7 mouse cellular contexts compared by ENCODE assay signal in genomic region chr9:49797508-49797820, GRCm38 (mm10). TPM values are rescaled to one million over a fixed set of nuclear protein-coding genes. Genes with fewer than 3 reads are reported as not detected.
DNase-seq lines count a peak whose midpoint lies in the region; ATAC-seq and TF ChIP-seq lines count a peak whose summit lies in the region.

No protein-coding gene starts in this region.

- 0% methylated on average over 15 of the region's 15 CpGs for WGBS in embryonic facial prominence, embryonic 15.5 days
- WGBS in intestine, embryonic 14.5 days: 1% methylated on average over 15 of the region's 15 CpGs
- WGBS in neural tube, embryonic 12.5 days: 0% methylated on average over 14 of the region's 15 CpGs

- no peaks in the 10 kb centered on the region for H3K27me3 ChIP-seq in embryonic facial prominence, embryonic 15.5 days
- 0 out of 2 replicates have a peak, but pooled peaks cover 5% of the 10 kb centered on the region for H3K27me3 ChIP-seq in intestine, embryonic 14.5 days (replicated peaks; ENCODE audit: control insufficient read depth, insufficient read depth, low read length)
- no peaks in the 10 kb centered on the region for H3K27me3 ChIP-seq in neural tube, embryonic 12.5 days (replicated peaks)

- peak overlapping the region; percentile 92 for H3K4me2 ChIP-seq in embryonic facial prominence, embryonic 15.5 days (replicated peaks)
- H3K4me2 ChIP-seq in intestine, embryonic 14.5 days (ENCODE audit: low read length): peak overlapping the region; percentile 58
- peak overlapping the region; percentile 81 for H3K4me2 ChIP-seq in neural tube, embryonic 12.5 days (replicated peaks)

- peak overlapping the region; percentile 63 for H3K9ac ChIP-seq in embryonic facial prominence, embryonic 15.5 days
- H3K9ac ChIP-seq in intestine, embryonic 14.5 days (ENCODE audit: low read length): peak overlapping the region; percentile 80
- peak overlapping the region; percentile 97 for H3K9ac ChIP-seq in neural tube, embryonic 12.5 days

- H3K27ac ChIP-seq in layer of hippocampus, adult 2 months: peak overlapping the region; percentile 97
- H3K27ac ChIP-seq in embryonic facial prominence, embryonic 15.5 days (replicated peaks): peak overlapping the region; percentile 89
- H3K27ac ChIP-seq in intestine, embryonic 14.5 days (ENCODE audit: low read depth): peak overlapping the region; percentile 47
- peak overlapping the region; percentile 85 for H3K27ac ChIP-seq in neural tube, embryonic 12.5 days

- ATAC-seq in embryonic facial prominence, embryonic 15.5 days (ENCODE audit: insufficient number of reproducible peaks, low FRiP score, low TSS enrichment, low read depth): no peak; the same call in 1 of the 2 replicates
- no peak for ATAC-seq in intestine, embryonic 14.5 days (replicated peaks; ENCODE audit: low FRiP score, low TSS enrichment, low read depth)
- ATAC-seq in neural tube, embryonic 12.5 days (ENCODE audit: low FRiP score, low read depth): no peak; the same call in 1 of the 2 replicates
- no peak for ATAC-seq in inflammation-experienced regulatory T-cells, adult 6 months

- H3K36me3 ChIP-seq in embryonic facial prominence, embryonic 15.5 days: no peaks in the 10 kb centered on the region
- H3K36me3 ChIP-seq in intestine, embryonic 14.5 days (ENCODE audit: control insufficient read depth, insufficient read depth, low read length): no peaks in the 10 kb centered on the region
- H3K36me3 ChIP-seq in neural tube, embryonic 12.5 days: no peaks in the 10 kb centered on the region

- peak overlapping the region; percentile 97 for H3K4me3 ChIP-seq in layer of hippocampus, adult 2 months
- H3K4me3 ChIP-seq in embryonic facial prominence, embryonic 15.5 days (replicated peaks): peak overlapping the region; percentile 77
- peak overlapping the region; percentile 57 for H3K4me3 ChIP-seq in intestine, embryonic 14.5 days (ENCODE audit: low read depth, low read length)
- peak overlapping the region; percentile 94 for H3K4me3 ChIP-seq in neural tube, embryonic 12.5 days

- H3K9me3 ChIP-seq in embryonic facial prominence, embryonic 15.5 days (replicated peaks): no peaks in the 10 kb centered on the region
- H3K9me3 ChIP-seq in intestine, embryonic 14.5 days (ENCODE audit: control insufficient read depth, low read length): no peaks in the 10 kb centered on the region
- no peaks in the 10 kb centered on the region for H3K9me3 ChIP-seq in neural tube, embryonic 12.5 days

- peak in 1 of 2 experiments; percentile 12 for DNase-seq in layer of hippocampus, adult 2 months (ENCODE audit: low spot score in 2 of 2)
- DNase-seq in layer of hippocampus, postnatal 25 days (ENCODE audit: extremely low spot score in 1 of 2, low spot score in 1 of 2): no peak
- DNase-seq in intestine, embryonic 14.5 days (ENCODE audit: low spot score): no peak
- no peak for DNase-seq in cerebellum, adult 8-10 months

- H3K4me1 ChIP-seq in embryonic facial prominence, embryonic 15.5 days: peaks cover 7% of the 10 kb centered on the region
- peaks cover 10% of the 10 kb centered on the region; the same call in 1 of the 2 replicates for H3K4me1 ChIP-seq in intestine, embryonic 14.5 days (replicated peaks; ENCODE audit: control insufficient read depth, insufficient read depth, low read length)
- peaks cover 27% of the 10 kb centered on the region for H3K4me1 ChIP-seq in neural tube, embryonic 12.5 days

- TF ChIP-seq CTCF in layer of hippocampus, adult 2 months (conservative IDR thresholded peaks at IDR 0.05): no peak

RNA-seq across cellular contexts. Expression of gene Ncam1, which starts 1.3 kb away (rescaled TPM):
- 100 to 1,000 TPM; 303 to 307 TPM for total RNA-seq in layer of hippocampus, adult 2 months (2021)
- 100 to 1,000 TPM; 302 to 334 TPM for total RNA-seq in layer of hippocampus, postnatal 25 days (2021)
- polyA plus RNA-seq in embryonic facial prominence, embryonic 15.5 days (2015; fragmentation: Nextera tagmentation; extraction: Ambion mirVana): 140 and 142 TPM in 2 replicates
- 82.1 and 92.5 TPM in 2 replicates for polyA plus RNA-seq in intestine, embryonic 14.5 days (2014; fragmentation: Nextera tagmentation; extraction: Ambion mirVana)
- polyA plus RNA-seq in neural tube, embryonic 12.5 days (2016; fragmentation: Nextera tagmentation; extraction: Ambion mirVana): 271 and 278 TPM in 2 replicates
- under 1 TPM in 1 of 3 experiments, not detected in 2; 0.35 TPM for polyA plus RNA-seq in inflammation-experienced regulatory T-cells, adult 6 months (2017; shearing (Covaris generic))

Comparison
In these comparisons a context has a peak if more than half of its experiments do, and no peak if none do; other contexts are left out.
1. H3K27ac ChIP-seq: peak in every context shown above with its lines; median percentile 97 in layer of hippocampus, adult 2 months; 89 in embryonic facial prominence, embryonic 15.5 days; 85 in neural tube, embryonic 12.5 days; 47 in intestine, embryonic 14.5 days.
2. RNA of gene Ncam1, which starts 1.3 kb away (polyA plus RNA-seq): 271 to 278 TPM in neural tube, embryonic 12.5 days, 140 to 142 TPM in embryonic facial prominence, embryonic 15.5 days and 82.1 to 92.5 TPM in intestine, embryonic 14.5 days; 0.35 TPM in inflammation-experienced regulatory T-cells, adult 6 months; every median in the first group is over 10 times any median in the second.
3. Peak in every context shown above with its lines, with median percentiles within 50 percentile points of each other: H3K4me3 ChIP-seq, H3K4me2 ChIP-seq and H3K9ac ChIP-seq.